Mouse (Mus musculus): ENCODE measurements at regions not wholly inside any gene's neighbourhood (a gene's known extent, or its start where the extent isn't known, plus 50 kb on each side); places are given as distances from the start of the nearest gene placed in this dataset.

GRCm38 (mm10) chr12:54577235-54577634 lies 79.1 kb downstream of the Sptssa start:
- no peaks in the 10 kb centered on the region for H3K36me3 ChIP-seq
- no peak overlapping the region for H3K9ac ChIP-seq
- ATAC-seq (ENCODE audit: insufficient number of reproducible peaks, low FRiP score, low TSS enrichment, low read depth), result no peak
- no peaks in the 10 kb centered on the region; the same call in 1 of the 2 replicates for H3K9me3 ChIP-seq
- no peak overlapping the region for H3K27ac ChIP-seq
- WGBS, result 26% methylated on average over 5 of the region's 5 CpGs
- H3K27me3 ChIP-seq, result no peaks in the 10 kb centered on the region
- H3K4me2 ChIP-seq, result no peak overlapping the region
- 0 out of 2 replicates have a peak, but pooled peaks cover 3% of the 10 kb centered on the region for H3K4me1 ChIP-seq
- H3K4me3 ChIP-seq, result no peak overlapping the region

- Histone ChIP-seq H3K36me3 (no peaks in the 10 kb centered on the region), H3K4me1 (0 out of 2 replicates have a peak, but pooled peaks cover 3% of the 10 kb centered on the region), H3K4me2 (no peak overlapping the region), H3K27ac (no peak overlapping the region), H3K27me3 (no peaks in the 10 kb centered on the region), H3K9ac (no peak overlapping the region), H3K9me3 (no peaks in the 10 kb centered on the region; the same call in 1 of the 2 replicates), H3K4me3 (no peak overlapping the region)
- 63% methylated on average over 3 of the region's 3 CpGs for WGBS
- ATAC-seq (ENCODE audit: insufficient number of reproducible peaks, low FRiP score, low TSS enrichment, low read depth), result no peak
Measured at GRCm38 (mm10) chr12:54576821-54577220, 79.6 kb downstream of the Sptssa start.

GRCm38 (mm10) chr12:54572866-54573265 lies 83.5 kb downstream of the Sptssa start:
- no peak overlapping the region for H3K4me3 ChIP-seq
- WGBS, result 81% methylated on average over 8 of the region's 8 CpGs

GRCm38 (mm10) chr12:54568078-54568931 lies 88.1 kb downstream of the Sptssa start:
- Histone ChIP-seq H3K4me1 (no peaks in the 10 kb centered on the region), H3K9me3 (no peaks in the 10 kb centered on the region; the same call in 1 of the 2 replicates), H3K9ac (no peak overlapping the region), H3K36me3 (no peaks in the 10 kb centered on the region), H3K4me2 (no peak overlapping the region), H3K4me3 (no peak overlapping the region), H3K27me3 (no peaks in the 10 kb centered on the region), H3K27ac (no peak overlapping the region)
- no peak for ATAC-seq (ENCODE audit: insufficient number of reproducible peaks, low FRiP score, low TSS enrichment, low read depth)
- WGBS, result 67% methylated on average over 6 of the region's 6 CpGs

More at GRCm38 (mm10) chr12:54572866-54573265, 83.5 kb downstream of the Sptssa start:
- ATAC-seq (ENCODE audit: insufficient number of reproducible peaks, low FRiP score, low TSS enrichment, low read depth), result no peak
- Histone ChIP-seq H3K9me3 (no peaks in the 10 kb centered on the region; the same call in 1 of the 2 replicates), H3K4me2 (no peak overlapping the region), H3K27me3 (no peaks in the 10 kb centered on the region), H3K36me3 (no peaks in the 10 kb centered on the region), H3K27ac (no peak overlapping the region), H3K9ac (no peak overlapping the region), H3K4me1 (0 out of 2 replicates have a peak, but pooled peaks cover 3% of the 10 kb centered on the region)

GRCm38 (mm10) chr12:54567426-54567790 lies 89.0 kb downstream of the Sptssa start:
- WGBS, result 84% methylated on average over 3 of the region's 3 CpGs
- Histone ChIP-seq H3K9me3 (no peaks in the 10 kb centered on the region; the same call in 1 of the 2 replicates), H3K27ac (no peak overlapping the region), H3K4me3 (no peak overlapping the region), H3K9ac (no peak overlapping the region), H3K27me3 (no peaks in the 10 kb centered on the region), H3K4me1 (no peaks in the 10 kb centered on the region), H3K36me3 (no peaks in the 10 kb centered on the region), H3K4me2 (no peak overlapping the region)
- ATAC-seq (ENCODE audit: insufficient number of reproducible peaks, low FRiP score, low TSS enrichment, low read depth), result no peak

GRCm38 (mm10) chr12:54566532-54567425 lies 89.6 kb downstream of the Sptssa start:
- H3K36me3 ChIP-seq, result no peaks in the 10 kb centered on the region
- H3K9me3 ChIP-seq, result no peaks in the 10 kb centered on the region
- no peaks in the 10 kb centered on the region for H3K4me1 ChIP-seq
- 83% methylated on average over 23 of the region's 23 CpGs for WGBS
- H3K4me2 ChIP-seq, result no peak overlapping the region
- no peak for ATAC-seq (ENCODE audit: insufficient number of reproducible peaks, low FRiP score, low TSS enrichment, low read depth)
- no peak overlapping the region for H3K27ac ChIP-seq
- no peak overlapping the region for H3K4me3 ChIP-seq
- H3K27me3 ChIP-seq, result no peaks in the 10 kb centered on the region
- H3K9ac ChIP-seq, result no peak overlapping the region

GRCm38 (mm10) chr12:54561981-54562380 lies 94.4 kb downstream of the Sptssa start:
- Histone ChIP-seq H3K4me2 (no peak overlapping the region), H3K27ac (no peak overlapping the region), H3K4me1 (no peaks in the 10 kb centered on the region), H3K27me3 (no peaks in the 10 kb centered on the region), H3K9me3 (no peaks in the 10 kb centered on the region), H3K9ac (no peak overlapping the region), H3K4me3 (no peak overlapping the region), H3K36me3 (no peaks in the 10 kb centered on the region)
- ATAC-seq (ENCODE audit: insufficient number of reproducible peaks, low FRiP score, low TSS enrichment, low read depth), result no peak
- WGBS, result 86% methylated on average over 4 of the region's 4 CpGs

- no peaks in the 10 kb centered on the region for H3K27me3 ChIP-seq
- H3K4me1 ChIP-seq, result no peaks in the 10 kb centered on the region
- 22% methylated on average over 2 of the region's 2 CpGs for WGBS
- no peak overlapping the region for H3K4me3 ChIP-seq
- no peak overlapping the region for H3K9ac ChIP-seq
- no peak overlapping the region for H3K27ac ChIP-seq
- H3K36me3 ChIP-seq, result no peaks in the 10 kb centered on the region
- ATAC-seq (ENCODE audit: insufficient number of reproducible peaks, low FRiP score, low TSS enrichment, low read depth), result no peak
- no peak overlapping the region for H3K4me2 ChIP-seq
- H3K9me3 ChIP-seq, result no peaks in the 10 kb centered on the region
Measured at GRCm38 (mm10) chr12:54558106-54558505, 98.3 kb downstream of the Sptssa start.

GRCm38 (mm10) chr12:54549659-54550058 lies 106.7 kb downstream of the Sptssa start:
- peaks cover 6% of the 10 kb centered on the region; the same call in 1 of the 2 replicates for H3K4me1 ChIP-seq
- WGBS, result 80% methylated on average over 9 of the region's 9 CpGs
- H3K27me3 ChIP-seq, result no peaks in the 10 kb centered on the region
- no peaks in the 10 kb centered on the region for H3K9me3 ChIP-seq
- no peak overlapping the region for H3K4me2 ChIP-seq
- H3K27ac ChIP-seq, result no peak overlapping the region
- no peak overlapping the region for H3K4me3 ChIP-seq
- no peaks in the 10 kb centered on the region for H3K36me3 ChIP-seq
- ATAC-seq (ENCODE audit: insufficient number of reproducible peaks, low FRiP score, low TSS enrichment, low read depth), result no peak
- H3K9ac ChIP-seq, result no peak overlapping the region

- Histone ChIP-seq H3K36me3 (no peaks in the 10 kb centered on the region), H3K4me1 (peaks cover 6% of the 10 kb centered on the region; the same call in 1 of the 2 replicates), H3K27me3 (no peaks in the 10 kb centered on the region), H3K9ac (no peak overlapping the region), H3K9me3 (no peaks in the 10 kb centered on the region), H3K27ac (no peak overlapping the region), H3K4me2 (no peak overlapping the region), H3K4me3 (no peak overlapping the region)
- no peak for ATAC-seq (ENCODE audit: insufficient number of reproducible peaks, low FRiP score, low TSS enrichment, low read depth)
- WGBS, result 36% methylated on average over 16 of the region's 16 CpGs
Measured at GRCm38 (mm10) chr12:54545821-54546608, 110.4 kb downstream of the Sptssa start.

- Histone ChIP-seq H3K4me2 (no peak overlapping the region), H3K36me3 (no peaks in the 10 kb centered on the region), H3K27me3 (no peaks in the 10 kb centered on the region), H3K9me3 (no peaks in the 10 kb centered on the region), H3K9ac (no peak overlapping the region), H3K4me1 (no peaks in the 10 kb centered on the region), H3K4me3 (no peak overlapping the region), H3K27ac (no peak overlapping the region)
- 87% methylated on average over 4 of the region's 4 CpGs for WGBS
- ATAC-seq (ENCODE audit: insufficient number of reproducible peaks, low FRiP score, low TSS enrichment, low read depth), result no peak
Measured at GRCm38 (mm10) chr12:54538320-54538705, 118.1 kb downstream of the Sptssa start.
